Mouse (Mus musculus) embryonic facial prominence, embryonic 14.5 days (tissue): ENCODE results near the gene Shroom3. TPM values are rescaled to one million over a fixed set of nuclear protein-coding genes. Genes with fewer than 3 reads are reported as not detected.
A peak's percentile ranks its signal among the peaks of the same experiment; 100 is the strongest.

Experiments
- ATAC-seq: fragments of 200-750 bp; cut with Nextera tagmentation; 2 replicates; pipeline ENCODE4 v1.8.0; 2017; ENCODE audit warnings: low read depth, moderate number of reproducible peaks, moderate TSS enrichment
- DNase-seq: peaks from one replicate; pipeline ENCODE4 v3.0.0-alpha.2; 2015; ENCODE audit warnings: low spot score
- H3K27ac ChIP-seq: fragments of 300-500 bp; sonication (generic); replicated peaks from 2 replicates; pipeline ENCODE4 v1.5.1; 2014; ENCODE audit warnings: low read depth, mild to moderate bottlenecking, low read length, moderate library complexity
- H3K27me3 ChIP-seq: fragments of 300-500 bp; sonication (generic); replicated peaks from 2 replicates; pipeline ENCODE4 v1.6.1; 2014; ENCODE audit warnings: low read length; ENCODE audit not compliant: control insufficient read depth, insufficient read depth
- H3K36me3 ChIP-seq: fragments of 300-500 bp; sonication (generic); 2 replicates; pipeline ENCODE4 v1.6.1; 2014; ENCODE audit warnings: low read length, mixed read lengths; ENCODE audit not compliant: control insufficient read depth, insufficient read depth
- H3K4me1 ChIP-seq: fragments of 300-500 bp; sonication (generic); 2 replicates; pipeline ENCODE4 v1.6.1; 2014; ENCODE audit warnings: antibody characterized with exemption, low read length; ENCODE audit not compliant: control insufficient read depth, insufficient read depth
- H3K4me2 ChIP-seq: fragments of 300-500 bp; sonication (generic); 2 replicates; pipeline ENCODE4 v1.6.1; 2014; ENCODE audit warnings: low read depth, mild to moderate bottlenecking, low read length, moderate library complexity, mixed read lengths
- H3K4me3 ChIP-seq: fragments of 300-500 bp; sonication (generic); 2 replicates; pipeline ENCODE4 v1.5.1; 2014; ENCODE audit warnings: low read depth, mild to moderate bottlenecking, low read length
- H3K9ac ChIP-seq: fragments of 300-500 bp; sonication (generic); 2 replicates; pipeline ENCODE4 v1.6.1; 2014; ENCODE audit warnings: low read depth, mild to moderate bottlenecking, low read length, moderate library complexity, mixed read lengths
- H3K9me3 ChIP-seq: fragments of 300-500 bp; sonication (generic); 2 replicates; pipeline ENCODE4 v1.6.1; 2016; ENCODE audit warnings: low read length; ENCODE audit not compliant: control insufficient read depth
- WGBS: fragments of 180-500 bp; shearing (Covaris S2); extraction: QIAGEN DNeasy Blood & Tissue Kit; methylation state at CpG from one replicate; pipeline ENCODE4 v1.1.7; 2014; 5-methylcytosine and 5-hydroxymethylcytosine counted together
- polyA plus RNA-seq: library from polyadenylated mRNA; unstranded; fragments of >200 nt; fragmentation: Nextera tagmentation; extraction: Ambion mirVana; gene quantifications from 2 replicates; pipeline ENCODE4 v1.2.1, GENCODE M21; 2014

The Shroom3 gene
- polyA plus RNA-seq, 1 experiment from 2014 or later, result 3.4 TPM

GRCm38 (mm10) chr5:92954323-92954722 lies 271.1 kb downstream of the Shroom3 start:
- peak; percentile 39; the same call in 1 of the 2 replicates for ATAC-seq
- H3K4me3 ChIP-seq, result no peak overlapping the region
- H3K9ac ChIP-seq, result no peak overlapping the region
- no peaks in the 10 kb centered on the region for H3K27me3 ChIP-seq
- H3K9me3 ChIP-seq, result no peaks in the 10 kb centered on the region
- WGBS, result 33% methylated on average over 10 of the region's 10 CpGs
- no peak overlapping the region for H3K4me2 ChIP-seq
- DNase-seq, result peak; percentile 86
- H3K4me1 ChIP-seq, result peaks cover 4% of the 10 kb centered on the region
- peaks cover 17% of the 10 kb centered on the region; the same call in 1 of the 2 replicates for H3K36me3 ChIP-seq
- H3K27ac ChIP-seq, result no peak overlapping the region

GRCm38 (mm10) chr5:92954827-92955475 lies 271.7 kb downstream of the Shroom3 start:
- H3K9me3 ChIP-seq, result no peaks in the 10 kb centered on the region
- peaks cover 17% of the 10 kb centered on the region; the same call in 1 of the 2 replicates for H3K36me3 ChIP-seq
- H3K4me2 ChIP-seq, result no peak overlapping the region
- no peaks in the 10 kb centered on the region for H3K27me3 ChIP-seq
- H3K4me3 ChIP-seq, result no peak overlapping the region
- H3K4me1 ChIP-seq, result peaks cover 7% of the 10 kb centered on the region
- H3K27ac ChIP-seq, result no peak overlapping the region
- 44% methylated on average over 6 of the region's 6 CpGs for WGBS
- H3K9ac ChIP-seq, result no peak overlapping the region
- DNase-seq (peak; percentile 51), ATAC-seq (0 out of 2 replicates have a peak, but pooled peaks have one; percentile 38)

DNA sequence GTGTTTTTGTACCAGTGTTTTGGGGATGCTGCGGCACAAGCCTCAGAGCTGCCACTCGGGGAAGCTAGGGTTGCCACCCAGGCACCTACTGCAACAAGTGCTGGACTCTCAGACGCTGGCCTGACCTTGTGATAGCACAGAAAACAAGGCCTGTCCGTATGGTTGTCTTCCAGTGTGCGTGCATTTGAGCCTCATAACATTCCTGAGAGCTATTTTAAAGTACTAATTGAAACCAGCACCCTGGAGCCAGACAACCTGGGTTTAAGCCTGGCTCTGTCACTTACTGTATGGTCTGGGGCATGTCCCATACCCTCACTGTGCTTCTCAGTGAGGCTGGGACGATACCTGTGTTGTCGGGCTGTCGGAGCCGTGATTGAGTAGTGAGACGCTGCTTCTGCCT lies 276.1 kb downstream of the Shroom3 start:
- DNase-seq, result no peak
- H3K9ac ChIP-seq, result no peak overlapping the region

GRCm38 (mm10) chr5:92959708-92960107 lies 276.5 kb downstream of the Shroom3 start:
- Histone ChIP-seq H3K9me3 (no peaks in the 10 kb centered on the region), H3K4me3 (no peak overlapping the region), H3K9ac (no peak overlapping the region), H3K4me2 (no peak overlapping the region), H3K27ac (no peak overlapping the region), H3K36me3 (peaks cover 7% of the 10 kb centered on the region; the same call in 1 of the 2 replicates), H3K4me1 (peaks cover 18% of the 10 kb centered on the region), H3K27me3 (no peaks in the 10 kb centered on the region)
- WGBS, result 43% methylated on average over 9 of the region's 9 CpGs
- no peak for ATAC-seq
- no peak for DNase-seq

More for the DNA sequence above, 276.1 kb downstream of the Shroom3 start:
- no peaks in the 10 kb centered on the region for H3K9me3 ChIP-seq
- H3K4me2 ChIP-seq, result no peak overlapping the region
- H3K27me3 ChIP-seq, result no peaks in the 10 kb centered on the region
- H3K27ac ChIP-seq, result no peak overlapping the region
- H3K4me1 ChIP-seq, result peaks cover 18% of the 10 kb centered on the region
- ATAC-seq, result no peak
- H3K4me3 ChIP-seq, result no peak overlapping the region
- 51% methylated on average over 10 of the region's 10 CpGs for WGBS
- H3K36me3 ChIP-seq, result peaks cover 5% of the 10 kb centered on the region; the same call in 1 of the 2 replicates

DNA sequence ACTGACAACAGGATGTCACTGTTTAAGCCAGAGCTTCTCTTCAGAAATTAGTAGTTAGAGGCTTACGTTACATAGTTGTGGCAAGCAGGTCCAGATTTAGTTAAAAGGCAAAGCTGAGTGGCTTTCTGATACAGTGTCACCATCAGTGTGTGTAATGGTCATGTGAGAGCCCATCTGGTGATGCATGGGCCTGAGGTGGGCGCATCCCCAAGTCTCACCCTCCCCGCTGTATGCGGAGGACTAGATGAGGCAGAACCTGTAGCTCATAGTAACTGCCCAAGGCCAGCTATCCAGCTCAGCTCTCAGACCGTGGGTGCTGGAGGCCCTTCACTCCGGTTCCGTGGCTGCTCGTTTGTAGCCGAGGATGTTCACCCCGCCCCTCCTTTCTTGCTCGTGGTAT lies 278.1 kb downstream of the Shroom3 start:
- H3K9ac ChIP-seq, result no peak overlapping the region
- no peaks in the 10 kb centered on the region for H3K9me3 ChIP-seq
- no peak overlapping the region for H3K27ac ChIP-seq
- peaks cover 18% of the 10 kb centered on the region for H3K4me1 ChIP-seq
- H3K36me3 ChIP-seq, result peaks cover 7% of the 10 kb centered on the region; the same call in 1 of the 2 replicates
- no peak overlapping the region for H3K4me2 ChIP-seq
- no peak overlapping the region for H3K4me3 ChIP-seq
- no peaks in the 10 kb centered on the region for H3K27me3 ChIP-seq
- ATAC-seq (no peak), DNase-seq (no peak)
- WGBS, result 65% methylated on average over 11 of the region's 11 CpGs

DNA sequence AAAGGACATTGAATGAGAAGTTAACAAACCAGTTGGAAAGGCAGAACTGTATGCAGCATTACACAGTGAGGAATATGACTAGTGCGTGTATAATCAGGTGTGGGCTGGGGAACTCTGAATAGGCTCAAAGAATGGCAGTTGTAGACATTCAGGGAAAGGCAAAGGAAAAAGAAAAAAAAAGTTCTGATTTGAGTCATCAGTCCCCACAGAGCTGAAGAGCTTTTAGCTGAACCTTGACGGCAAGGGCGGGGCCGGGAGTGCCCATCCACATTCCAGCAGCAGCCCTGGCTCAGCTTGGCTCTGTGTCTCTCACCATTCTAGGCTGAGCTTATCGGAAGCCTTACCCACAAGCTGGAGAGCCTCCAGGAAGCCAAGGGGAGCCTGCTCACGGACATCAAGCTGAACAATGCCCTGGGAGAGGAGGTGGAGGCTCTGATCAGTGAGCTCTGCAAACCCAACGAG lies 278.6 kb downstream of the Shroom3 start:
- peaks cover 18% of the 10 kb centered on the region for H3K4me1 ChIP-seq
- H3K4me3 ChIP-seq, result no peak overlapping the region
- H3K9me3 ChIP-seq, result no peaks in the 10 kb centered on the region
- DNase-seq (peak; percentile 69), ATAC-seq (peak; percentile 53; the same call in 1 of the 2 replicates)
- no peak overlapping the region for H3K9ac ChIP-seq
- H3K27me3 ChIP-seq, result no peaks in the 10 kb centered on the region
- H3K4me2 ChIP-seq, result no peak overlapping the region
- 63% methylated on average over 7 of the region's 7 CpGs for WGBS
- H3K36me3 ChIP-seq, result peaks cover 7% of the 10 kb centered on the region; the same call in 1 of the 2 replicates
- H3K27ac ChIP-seq, result no peak overlapping the region

DNA sequence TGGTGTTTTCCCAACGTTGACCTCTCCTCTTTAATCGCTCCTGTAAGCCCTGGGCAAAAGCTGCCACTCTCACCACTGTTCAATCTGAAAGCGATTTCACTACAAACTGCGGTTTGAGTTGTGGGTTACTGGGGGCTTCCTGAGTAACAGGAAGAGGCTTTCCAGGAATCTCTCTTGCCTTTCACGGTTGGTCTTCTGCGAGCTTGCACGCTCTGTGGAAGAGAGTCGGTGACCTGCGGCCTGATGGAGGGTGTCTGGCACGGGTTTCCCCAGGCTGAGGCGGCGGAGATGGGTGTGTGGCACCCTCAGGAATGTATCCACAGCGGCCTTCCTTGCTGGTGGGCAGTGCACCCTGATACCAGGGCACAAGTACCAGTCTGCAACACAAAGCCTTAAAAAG lies 281.5 kb downstream of the Shroom3 start:
- Histone ChIP-seq H3K4me3 (no peak overlapping the region), H3K36me3 (peaks cover 7% of the 10 kb centered on the region; the same call in 1 of the 2 replicates), H3K4me1 (peaks cover 11% of the 10 kb centered on the region; the same call in 1 of the 2 replicates), H3K9me3 (no peaks in the 10 kb centered on the region), H3K9ac (no peak overlapping the region), H3K27ac (no peak overlapping the region), H3K4me2 (no peak overlapping the region), H3K27me3 (no peaks in the 10 kb centered on the region)
- 63% methylated on average over 12 of the region's 13 CpGs for WGBS
- DNase-seq, result no peak
- ATAC-seq, result no peak

GRCm38 (mm10) chr5:92967143-92967542 lies 283.9 kb downstream of the Shroom3 start:
- peaks cover 7% of the 10 kb centered on the region; the same call in 1 of the 2 replicates for H3K36me3 ChIP-seq
- no peak for DNase-seq
- no peak overlapping the region for H3K27ac ChIP-seq
- H3K9ac ChIP-seq, result no peak overlapping the region
- no peaks in the 10 kb centered on the region for H3K9me3 ChIP-seq
- no peak overlapping the region for H3K4me2 ChIP-seq
- WGBS, result 64% methylated on average over 8 of the region's 9 CpGs
- no peaks in the 10 kb centered on the region for H3K27me3 ChIP-seq
- no peak overlapping the region for H3K4me3 ChIP-seq
- no peak for ATAC-seq
- H3K4me1 ChIP-seq, result no peaks in the 10 kb centered on the region

- Histone ChIP-seq H3K4me1 (no peaks in the 10 kb centered on the region), H3K9ac (no peak overlapping the region)
- no peak for DNase-seq
These were observed 284.7 kb downstream of the Shroom3 start for GRCm38 (mm10) chr5:92967906-92968305.

More at GRCm38 (mm10) chr5:92967906-92968305, 284.7 kb downstream of the Shroom3 start:
- Histone ChIP-seq H3K27ac (no peak overlapping the region), H3K9me3 (no peaks in the 10 kb centered on the region), H3K27me3 (no peaks in the 10 kb centered on the region), H3K36me3 (peaks cover 7% of the 10 kb centered on the region; the same call in 1 of the 2 replicates), H3K4me2 (no peak overlapping the region), H3K4me3 (no peak overlapping the region)
- no peak for ATAC-seq
- 89% methylated on average over 3 of the region's 3 CpGs for WGBS
